Mouse (Mus musculus) stomach, adult 2 months (tissue): ENCODE results near the gene Hmga2. TPM values are rescaled to one million over a fixed set of nuclear protein-coding genes. Genes with fewer than 3 reads are reported as not detected.

Experiments
- polyA plus RNA-seq: library from polyadenylated mRNA; depleted of rRNA; stranded (reverse); fragments of >200 nt; gene quantifications from 2 replicates; pipeline ENCODE4 v1.2.3, GENCODE M21; 2012; rRNA removed

The Hmga2 gene
- 0.34 and 0.63 TPM in 2 replicates for polyA plus RNA-seq

DNA sequence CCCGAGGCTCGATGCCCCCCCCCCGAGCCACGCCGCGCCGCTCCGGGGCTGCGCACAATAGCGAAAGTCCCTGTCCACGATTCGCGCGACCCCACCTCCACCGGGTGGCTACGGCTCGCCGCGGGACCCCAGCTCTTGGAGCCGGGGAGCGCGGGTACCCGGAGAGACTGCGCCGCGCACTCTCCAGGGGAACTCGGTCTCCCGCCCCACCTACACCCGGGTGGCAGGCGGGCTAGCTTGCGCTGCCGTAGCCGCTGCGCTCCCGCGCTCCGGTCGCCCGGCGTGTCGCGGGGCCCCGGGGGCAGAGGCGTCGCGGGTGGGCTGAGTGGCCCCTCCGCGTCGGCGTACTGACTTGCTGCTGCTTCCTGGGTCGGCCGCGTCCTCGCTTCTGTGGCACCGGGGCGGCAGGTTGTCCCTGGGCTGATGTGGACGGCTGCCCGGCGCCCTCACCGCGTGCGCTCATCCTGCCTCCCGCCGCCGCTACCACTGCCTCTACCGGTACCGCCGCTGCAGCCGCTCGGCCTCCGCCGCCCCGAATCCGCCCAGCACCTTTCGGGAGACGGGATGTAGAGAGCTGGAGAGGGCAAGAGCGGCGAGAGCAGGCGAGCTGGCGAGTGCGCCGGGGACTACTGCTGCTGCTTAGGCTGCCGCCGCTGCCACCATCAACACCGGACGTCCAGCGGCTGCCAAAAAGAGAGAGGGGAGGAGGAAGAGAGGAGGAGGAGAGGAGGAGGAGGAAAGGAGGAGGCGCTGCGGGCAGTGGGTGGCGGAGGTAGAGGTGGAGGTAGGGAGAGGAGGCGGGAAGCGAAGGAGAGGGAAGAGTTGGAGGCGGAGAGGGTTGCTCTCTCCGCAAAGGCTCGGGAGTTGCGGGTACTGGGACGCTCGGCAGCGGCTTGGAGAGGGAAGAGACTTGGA is at the start of gene Hmga2:
Hmga2 (minus strand) TSS at position 869 of the 915 bp plus-strand sequence.

Other genes starting within 250 kb of the Hmga2 start
- gene Llph, start 249.4 kb downstream of the Hmga2 start, polyA plus RNA-seq, result 0.84 and 2.0 TPM in 2 replicates